Mouse (Mus musculus): ENCODE results near the gene Rnf150.

DNA sequence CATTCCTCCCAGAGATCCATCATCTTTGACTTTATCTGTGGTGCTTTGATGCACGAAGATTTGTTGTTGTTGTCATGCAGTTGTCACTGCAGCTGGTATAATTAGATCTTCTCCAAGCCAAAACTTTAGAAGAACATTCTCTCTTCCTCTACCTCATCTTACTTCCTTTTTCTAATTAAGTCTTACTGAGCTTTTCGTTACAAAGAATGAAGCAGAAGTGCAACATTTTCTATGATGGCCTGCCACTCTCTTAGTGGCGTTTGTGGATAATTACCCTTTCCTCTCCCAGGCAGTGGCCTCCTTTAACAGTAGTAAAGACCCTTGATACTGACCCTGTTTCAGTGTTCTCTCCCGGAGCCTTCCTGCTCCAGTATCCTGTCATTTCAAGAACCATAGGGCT is 128.9 kb downstream of the Rnf150 start:
- TF ChIP-seq CTCF (IDR thresholded peaks at IDR 0.05; ENCODE audit: low read depth, low read length) = no peak
- no peak for TF ChIP-seq POLR2A (IDR thresholded peaks at IDR 0.05; ENCODE audit: extremely low read depth, insufficient read depth, low read length)

Measured in liver, adult 2 months (tissue).